Mouse (Mus musculus): ENCODE measurements around the gene Fndc9. TPM values are rescaled to one million over a fixed set of nuclear protein-coding genes. Genes with fewer than 3 reads are reported as not detected.
A peak's percentile ranks its signal among the peaks of the same experiment; 100 is the strongest.

Gene Fndc9
- total RNA-seq, 2 experiments from 2014 or later: not detected

- H3K4me3 ChIP-seq: no peak overlapping the region
- H3K27ac ChIP-seq: no peak overlapping the region
- no peak for DNase-seq
- TF ChIP-seq CTCF (IDR thresholded peaks at IDR 0.05): no peak
- intact Hi-C loops (cut with DNase I): loop anchor here (2.0 kb wide), 1 partner anchor 161 kb away; no protein-coding TSS in a partner anchor
Measured at GRCm38 (mm10) chr11:46269391-46269790, 34.1 kb downstream of the Fndc9 start.

DNA sequence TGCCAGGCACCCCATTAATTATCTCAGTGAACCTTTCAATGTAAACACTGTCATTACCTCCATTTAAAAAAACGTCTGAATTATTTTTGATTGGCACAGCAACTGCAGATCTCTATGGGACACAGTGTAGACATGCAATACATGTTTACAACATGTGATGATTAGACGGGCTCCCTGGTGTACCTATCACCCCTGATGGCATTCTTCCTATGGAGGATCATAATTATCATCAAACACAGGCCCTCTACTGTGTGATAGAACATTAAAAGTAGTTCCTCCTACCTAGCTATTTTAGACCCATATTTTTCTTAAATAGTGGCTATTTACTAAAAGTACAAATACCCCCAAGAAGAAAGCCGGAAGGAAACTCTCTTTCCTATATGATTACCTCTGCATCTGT, 34.6 kb downstream of the Fndc9 start:
- Histone ChIP-seq H3K27ac (no peak overlapping the region), H3K4me3 (no peak overlapping the region)
- no peak for DNase-seq
- TF ChIP-seq CTCF (IDR thresholded peaks at IDR 0.05): no peak
- intact Hi-C loops (cut with DNase I): loop anchor here (2.0 kb wide), 1 partner anchor 161 kb away; no protein-coding TSS in a partner anchor

- no peak for DNase-seq
- H3K27ac ChIP-seq: no peak overlapping the region
- no peak for TF ChIP-seq CTCF (IDR thresholded peaks at IDR 0.05)
- H3K4me3 ChIP-seq: no peak overlapping the region
- intact Hi-C loops (cut with DNase I): no loop called here
Measured at GRCm38 (mm10) chr11:46272058-46272681, 36.8 kb downstream of the Fndc9 start.

GRCm38 (mm10) chr11:46273969-46274368, 38.6 kb downstream of the Fndc9 start:
- Histone ChIP-seq H3K4me3 (no peak overlapping the region), H3K27ac (no peak overlapping the region)
- TF ChIP-seq CTCF (IDR thresholded peaks at IDR 0.05): no peak
- intact Hi-C loops (cut with DNase I): no loop called here
- DNase-seq: no peak

- DNase-seq: peak; percentile 74
- Histone ChIP-seq H3K27ac (no peak overlapping the region), H3K4me3 (no peak overlapping the region)
- intact Hi-C loops (cut with DNase I): no loop called here
- peak; percentile 66 for TF ChIP-seq CTCF (IDR thresholded peaks at IDR 0.05)
Measured at GRCm38 (mm10) chr11:46275302-46275701, 40.0 kb downstream of the Fndc9 start.

- DNase-seq: no peak
- intact Hi-C loops (cut with DNase I): no loop called here
- no peak for TF ChIP-seq CTCF (IDR thresholded peaks at IDR 0.05)
- Histone ChIP-seq H3K4me3 (no peak overlapping the region), H3K27ac (no peak overlapping the region)
Measured at GRCm38 (mm10) chr11:46276168-46276567, 40.8 kb downstream of the Fndc9 start.

DNA sequence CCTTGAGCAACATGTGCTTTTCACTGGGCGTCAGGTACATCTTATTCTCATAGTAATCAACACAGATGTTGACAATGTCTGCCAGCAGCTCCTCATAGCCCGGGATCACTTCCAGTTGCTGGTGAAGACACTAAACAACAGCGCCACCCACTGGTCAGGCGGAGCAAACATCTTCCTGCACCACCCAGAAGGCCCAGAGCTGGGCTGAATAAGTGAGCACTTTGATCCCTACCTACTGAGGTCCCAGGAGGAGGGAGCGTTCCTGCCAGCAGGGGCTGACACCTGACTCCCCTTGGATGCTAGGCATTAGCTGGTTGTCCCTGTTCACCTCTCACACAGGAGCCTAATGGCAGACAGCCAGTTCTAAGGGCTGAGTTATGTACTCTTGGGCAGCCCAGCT, 41.4 kb downstream of the Fndc9 start:
- TF ChIP-seq CTCF (IDR thresholded peaks at IDR 0.05): peak; percentile 40; the same call in 1 of the 2 replicates
- H3K27ac ChIP-seq: no peak overlapping the region
- intact Hi-C loops (cut with DNase I): no loop called here
- no peak for DNase-seq
- H3K4me3 ChIP-seq: no peak overlapping the region

GRCm38 (mm10) chr11:46278140-46278539, 42.8 kb downstream of the Fndc9 start:
- TF ChIP-seq CTCF (IDR thresholded peaks at IDR 0.05): no peak
- intact Hi-C loops (cut with DNase I): no loop called here
- no peak overlapping the region for H3K4me3 ChIP-seq

GRCm38 (mm10) chr11:46278709-46279108, 43.4 kb downstream of the Fndc9 start:
- no peak for DNase-seq
- TF ChIP-seq CTCF (IDR thresholded peaks at IDR 0.05): no peak
- intact Hi-C loops (cut with DNase I): no loop called here
- no peak overlapping the region for H3K4me3 ChIP-seq
- H3K27ac ChIP-seq: no peak overlapping the region

More at GRCm38 (mm10) chr11:46278140-46278539, 42.8 kb downstream of the Fndc9 start:
- no peak overlapping the region for H3K27ac ChIP-seq
- no peak for DNase-seq

DNA sequence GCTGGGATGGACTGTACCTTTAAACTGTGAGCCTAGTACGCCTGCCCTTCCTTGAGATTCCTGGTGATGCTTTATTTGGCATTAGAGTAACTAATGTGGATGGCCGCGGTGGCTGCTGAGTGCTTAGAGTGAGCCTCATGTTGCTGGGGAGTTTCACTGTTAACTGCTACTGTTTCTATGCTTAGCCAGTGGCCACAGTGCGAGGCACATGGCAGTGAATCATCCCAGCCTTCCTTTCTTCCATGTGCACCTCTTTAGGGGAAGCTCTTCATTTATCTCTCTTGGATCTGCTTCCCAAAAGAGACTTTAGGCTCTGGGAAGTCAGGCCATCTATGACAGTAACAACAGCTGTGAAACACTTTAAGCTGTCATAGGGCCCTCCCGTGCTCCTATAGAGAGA, 47.3 kb downstream of the Fndc9 start:
- H3K27ac ChIP-seq: no peak overlapping the region
- no peak for TF ChIP-seq CTCF (IDR thresholded peaks at IDR 0.05)
- DNase-seq: no peak
- H3K4me3 ChIP-seq: no peak overlapping the region
- intact Hi-C loops (cut with DNase I): no loop called here

- Histone ChIP-seq H3K27ac (no peak overlapping the region), H3K4me3 (no peak overlapping the region)
- TF ChIP-seq CTCF (IDR thresholded peaks at IDR 0.05): no peak
- DNase-seq: no peak
- intact Hi-C loops (cut with DNase I): no loop called here
Measured at GRCm38 (mm10) chr11:46283800-46284199, 48.5 kb downstream of the Fndc9 start.

DNA sequence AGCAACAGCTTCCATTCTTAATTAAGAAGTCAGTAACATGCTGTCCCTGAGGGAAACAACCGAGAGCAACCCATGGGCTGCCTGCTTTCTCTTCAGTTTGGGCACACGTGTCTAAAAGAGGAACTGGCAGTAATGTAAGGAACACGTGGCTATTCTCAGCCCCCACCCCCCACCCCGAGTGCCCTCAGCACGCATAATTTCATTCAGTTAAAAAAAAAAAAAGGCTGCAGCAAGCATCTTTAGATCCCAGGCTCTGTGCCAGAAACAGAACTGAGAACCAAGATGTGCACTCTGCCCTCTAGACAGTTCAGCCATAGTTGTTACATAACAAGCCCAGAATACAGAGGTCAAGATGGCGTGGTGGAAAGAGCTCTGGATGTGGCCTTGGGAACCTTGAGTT, 51.5 kb downstream of the Fndc9 start:
- Histone ChIP-seq H3K4me3 (no peak overlapping the region), H3K27ac (no peak overlapping the region)
- intact Hi-C loops (cut with DNase I): no loop called here
- no peak for TF ChIP-seq CTCF (IDR thresholded peaks at IDR 0.05)
- DNase-seq: no peak

DNA sequence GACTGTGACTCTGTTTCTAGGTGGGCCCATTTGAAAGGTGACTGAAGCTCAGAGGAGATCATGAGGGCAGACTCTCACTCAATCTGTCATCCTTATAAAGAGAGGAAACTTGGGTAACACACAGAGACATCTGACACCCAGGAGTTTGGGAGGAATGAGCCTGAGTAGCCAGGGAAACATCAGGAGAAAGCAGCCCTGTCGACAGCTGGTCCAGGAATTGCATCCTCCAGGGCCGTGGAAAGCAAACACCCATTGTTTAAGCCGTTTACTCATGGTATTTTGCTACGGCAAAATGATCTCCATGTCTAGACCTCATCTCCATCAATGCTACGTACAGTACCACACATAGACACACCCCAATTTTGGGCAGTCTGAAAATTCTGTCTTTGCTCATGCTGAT, 52.8 kb downstream of the Fndc9 start:
- no peak for DNase-seq
- no peak overlapping the region for H3K27ac ChIP-seq
- H3K4me3 ChIP-seq: no peak overlapping the region
- TF ChIP-seq CTCF (IDR thresholded peaks at IDR 0.05): no peak
- intact Hi-C loops (cut with DNase I): no loop called here

GRCm38 (mm10) chr11:46289022-46289421, 53.7 kb downstream of the Fndc9 start:
- Histone ChIP-seq H3K4me3 (no peak overlapping the region), H3K27ac (no peak overlapping the region)
- no peak for DNase-seq
- intact Hi-C loops (cut with DNase I): no loop called here
- no peak for TF ChIP-seq CTCF (IDR thresholded peaks at IDR 0.05)

Other genes with a start within 250 kb of the Fndc9 start
- gene Gm12166, start 183.2 kb upstream of the Fndc9 start, total RNA-seq (2021): under 1 TPM; 0.64 to 0.99 TPM
- 1 to 10 TPM; 3.0 to 3.7 TPM for gene Adam19, start 179.5 kb upstream of the Fndc9 start, total RNA-seq (2021)
- gene Nipal4, start 69.0 kb upstream of the Fndc9 start, total RNA-seq (2021): not detected
- gene Cyfip2, start 77.3 kb downstream of the Fndc9 start, total RNA-seq (2021): 10 to 100 TPM in 1 of 2 experiments, 1 to 10 TPM in 1; 2.3 to 10.1 TPM
- not detected for gene Itk, start 154.0 kb downstream of the Fndc9 start, total RNA-seq (2021)
- gene Fam71b, start 161.0 kb downstream of the Fndc9 start, total RNA-seq (2021): not detected
- gene Med7, start 201.4 kb downstream of the Fndc9 start, total RNA-seq (2021): 10 to 100 TPM; 14.5 to 20.0 TPM
- gene Havcr2, start 219.4 kb downstream of the Fndc9 start, total RNA-seq (2021): under 1 TPM in 1 of 2 experiments, not detected in 1; 0.17 TPM